Mouse (Mus musculus): Measurements from ENCODE around the gene Gm20388.
A peak's percentile ranks its signal among the peaks of the same experiment; 100 is the strongest.

Gene Gm20388

DNA sequence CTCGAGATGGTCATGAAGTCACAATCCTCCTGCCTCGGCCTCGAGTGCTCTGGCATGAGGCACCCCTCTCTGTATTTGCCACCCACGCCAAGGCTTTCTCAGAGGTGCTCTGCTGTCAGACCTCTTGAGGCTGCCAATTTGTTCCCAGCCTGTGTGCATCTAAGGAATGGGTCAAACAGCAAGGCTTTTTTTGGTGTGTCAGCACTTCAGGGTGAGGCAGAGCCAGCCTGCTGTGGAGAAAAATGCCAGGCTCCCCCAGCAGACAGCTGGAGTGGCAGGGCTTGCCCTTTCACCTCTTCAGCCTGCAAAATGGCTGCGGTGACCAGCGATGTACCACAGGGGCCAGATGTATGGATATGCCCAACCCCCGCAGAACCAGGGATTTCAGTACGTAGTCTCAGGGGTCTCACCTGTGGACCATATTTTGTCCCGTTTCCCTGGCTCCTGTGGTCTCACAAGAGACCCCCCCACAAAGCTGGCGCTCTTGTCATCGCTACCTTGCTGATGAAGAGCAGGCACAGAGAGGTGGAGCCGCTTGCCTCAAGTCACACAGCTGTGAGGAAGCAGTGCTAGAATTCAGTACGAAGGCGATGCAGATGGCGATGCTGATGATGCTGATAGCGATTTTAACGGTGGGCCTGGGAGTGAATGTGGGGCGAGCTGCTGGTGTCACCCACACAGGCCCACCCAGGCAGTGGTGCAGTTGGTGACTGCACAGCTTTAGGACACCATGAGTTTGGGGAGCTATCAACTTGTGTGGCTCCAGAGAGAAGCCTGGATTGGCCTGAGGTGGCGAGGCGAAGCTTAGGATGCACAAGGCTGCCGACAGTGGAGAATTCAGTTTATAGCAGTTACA lies 840.8 kb downstream of the Gm20388 start:
- DNase-seq (ENCODE audit: extremely low spot score, low spot score) = no peak

DNA sequence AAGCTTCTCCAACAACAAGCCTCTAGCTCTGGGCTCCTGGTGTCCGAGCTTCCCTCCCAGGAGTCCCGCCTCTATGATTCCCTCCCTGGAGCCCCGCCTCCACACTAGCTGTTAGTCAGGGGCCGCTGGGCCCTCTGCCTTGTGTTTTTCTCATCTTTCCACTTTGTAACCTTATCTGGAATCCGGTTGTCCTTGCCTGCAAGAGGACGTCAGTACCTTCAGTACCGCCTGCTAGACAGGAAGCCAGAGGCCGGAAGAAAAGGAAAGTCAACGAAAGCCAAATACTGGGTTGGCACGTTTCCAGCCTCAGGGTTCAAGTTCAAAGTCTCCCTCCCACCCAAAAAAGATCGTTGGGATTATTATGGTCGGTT lies 841.4 kb downstream of the Gm20388 start:
- DNase-seq (ENCODE audit: extremely low spot score, low spot score) = no peak

DNA sequence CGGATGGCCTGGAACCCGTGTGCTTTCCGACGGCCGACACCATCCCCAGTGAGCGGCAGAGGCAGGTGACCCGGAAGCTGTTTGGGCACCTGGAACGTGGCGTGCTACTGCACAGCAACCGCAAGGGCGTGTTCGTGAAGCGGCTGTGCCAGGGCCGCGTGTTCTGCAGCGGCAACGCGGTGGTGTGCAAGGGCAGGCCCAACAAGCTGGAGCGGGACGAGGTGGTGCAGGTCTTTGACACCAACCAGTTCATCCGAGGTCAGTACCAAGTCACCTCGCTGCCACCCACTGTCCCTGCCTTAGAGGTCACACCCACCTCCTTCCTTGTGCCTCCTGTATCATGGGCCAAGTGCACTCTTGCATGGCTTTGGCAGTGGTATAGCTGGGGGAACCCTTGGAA lies 842.8 kb downstream of the Gm20388 start:
- no peak for DNase-seq (ENCODE audit: extremely low spot score, low spot score)

DNA sequence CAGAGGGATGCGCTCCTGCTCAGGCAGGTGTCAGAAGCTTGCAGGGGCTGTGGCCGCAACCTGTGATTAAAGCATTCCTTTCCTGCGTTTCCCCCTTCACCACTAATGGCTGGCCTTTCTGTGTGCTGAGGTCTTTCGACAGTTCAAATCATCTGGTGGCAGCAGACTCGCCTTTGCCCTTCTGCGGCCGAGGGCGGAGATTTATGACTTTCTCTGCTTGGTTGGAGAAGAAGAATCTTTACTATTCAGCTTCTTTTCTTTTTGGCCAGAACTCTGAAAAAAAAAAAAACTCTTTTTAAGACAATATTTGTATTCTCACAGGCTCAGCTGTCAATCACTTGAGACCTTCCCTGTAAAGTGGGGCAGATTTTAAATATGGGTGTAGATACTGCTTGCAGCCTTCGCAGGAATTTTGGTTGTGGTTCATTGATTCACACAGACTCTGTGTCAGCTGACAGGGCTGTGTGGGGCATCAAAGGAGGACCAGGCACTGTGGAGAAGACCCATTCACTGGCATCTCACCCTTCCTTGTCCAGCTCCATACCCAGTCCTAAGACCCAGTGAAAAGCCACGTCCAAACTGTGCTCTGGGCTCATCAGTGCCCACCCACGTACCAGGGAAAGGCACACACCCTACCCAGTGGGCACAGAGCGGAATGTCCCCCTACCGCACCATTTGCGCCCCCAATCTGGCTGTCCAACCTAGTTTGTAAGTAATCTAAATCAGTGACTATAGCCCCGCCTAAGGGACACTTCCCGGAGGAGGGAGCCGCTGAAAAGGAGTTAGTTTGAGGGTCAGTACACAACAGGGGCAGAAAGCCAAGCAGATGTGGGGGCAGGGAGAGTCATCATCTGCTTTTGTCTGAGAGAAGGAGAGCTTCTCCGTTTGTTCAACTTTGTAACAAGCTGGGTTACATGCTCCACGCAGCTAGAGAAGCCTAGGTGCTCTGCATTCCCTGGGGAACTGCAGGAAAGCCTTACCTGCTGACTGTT lies 845.0 kb downstream of the Gm20388 start:
- peak; percentile 48 for DNase-seq (ENCODE audit: extremely low spot score, low spot score)

DNA sequence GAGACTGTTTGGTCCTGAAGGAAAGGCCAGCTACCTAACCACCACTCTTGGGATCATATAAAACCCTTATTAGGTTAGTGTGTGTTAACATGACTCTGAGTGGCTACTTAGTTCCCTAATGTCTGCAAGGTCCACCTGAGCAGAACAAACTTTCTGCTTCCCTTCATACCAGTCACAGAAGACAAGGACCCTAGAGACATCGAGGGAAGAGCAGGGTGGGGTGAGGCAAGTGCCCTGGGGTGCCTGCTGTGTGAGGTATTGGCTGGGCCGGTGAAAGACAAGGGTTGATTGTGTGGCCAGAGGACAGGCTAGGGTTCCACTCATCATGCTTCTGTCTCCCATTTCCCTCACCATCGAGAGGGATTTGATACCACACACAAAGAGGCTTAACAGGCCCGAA lies 847.4 kb downstream of the Gm20388 start:
- no peak for DNase-seq (ENCODE audit: extremely low spot score, low spot score)

DNA sequence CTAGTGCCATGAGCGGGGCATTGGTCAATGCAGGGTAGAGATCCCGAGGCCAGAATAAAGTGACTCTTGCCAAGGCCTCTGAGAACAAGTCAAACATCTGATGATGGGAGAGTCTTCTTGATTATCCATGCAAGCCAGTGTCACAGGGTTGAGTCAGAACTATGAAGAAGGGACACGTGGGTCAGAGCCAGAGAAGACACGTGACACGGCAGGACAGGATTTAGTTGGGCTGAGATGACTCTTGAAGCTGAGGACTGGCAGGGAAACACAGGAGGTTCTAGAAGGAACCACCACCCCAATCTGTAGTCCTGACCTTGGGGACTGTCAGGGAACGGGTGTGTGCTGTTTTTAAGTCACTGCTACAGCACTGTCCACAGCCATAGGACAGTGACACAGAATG lies 849.2 kb downstream of the Gm20388 start:
- no peak for DNase-seq (ENCODE audit: extremely low spot score, low spot score)

DNA sequence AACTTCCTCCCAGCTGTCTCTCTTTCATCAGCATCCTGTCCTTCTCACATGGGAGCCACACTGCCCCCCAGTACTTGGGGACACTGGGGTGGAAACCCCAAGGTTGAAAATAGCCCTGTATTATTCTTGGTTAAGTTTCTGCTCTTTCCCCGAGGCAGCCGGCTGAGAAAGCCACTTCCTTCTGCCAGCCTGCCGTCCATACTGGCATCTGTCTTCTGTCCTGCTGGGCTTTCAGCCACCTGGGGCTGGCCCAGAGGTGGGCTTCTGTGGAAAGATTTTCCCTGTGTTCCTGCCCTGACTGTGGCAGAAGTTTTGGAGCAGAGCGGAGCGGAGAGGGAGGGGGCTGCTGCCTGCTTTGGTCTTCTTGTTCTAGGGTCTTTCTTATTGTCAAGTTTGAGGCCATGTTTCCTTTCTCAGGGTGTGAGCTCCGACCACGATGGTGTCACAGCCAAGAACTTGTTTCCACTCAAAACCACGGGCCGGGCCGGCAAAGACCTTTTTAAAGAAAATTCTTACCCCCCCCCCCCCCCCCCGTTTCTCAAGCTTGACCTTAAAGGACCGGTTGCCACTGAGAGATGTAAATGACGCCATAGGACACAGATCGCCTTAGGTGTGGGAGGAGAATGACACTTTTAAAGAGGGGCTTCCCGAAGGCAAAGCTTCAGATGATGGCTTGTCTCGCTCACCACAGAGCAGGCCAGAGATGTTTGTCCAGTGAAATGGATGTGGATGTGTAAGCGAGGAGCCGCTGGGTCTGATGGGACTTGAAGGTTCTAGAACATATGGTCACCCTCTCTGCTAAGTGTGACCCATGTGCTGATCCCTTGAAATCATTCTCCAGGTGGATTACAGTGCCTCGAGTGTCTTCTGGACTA lies 849.9 kb downstream of the Gm20388 start:
- no peak for DNase-seq (ENCODE audit: extremely low spot score, low spot score)

DNA sequence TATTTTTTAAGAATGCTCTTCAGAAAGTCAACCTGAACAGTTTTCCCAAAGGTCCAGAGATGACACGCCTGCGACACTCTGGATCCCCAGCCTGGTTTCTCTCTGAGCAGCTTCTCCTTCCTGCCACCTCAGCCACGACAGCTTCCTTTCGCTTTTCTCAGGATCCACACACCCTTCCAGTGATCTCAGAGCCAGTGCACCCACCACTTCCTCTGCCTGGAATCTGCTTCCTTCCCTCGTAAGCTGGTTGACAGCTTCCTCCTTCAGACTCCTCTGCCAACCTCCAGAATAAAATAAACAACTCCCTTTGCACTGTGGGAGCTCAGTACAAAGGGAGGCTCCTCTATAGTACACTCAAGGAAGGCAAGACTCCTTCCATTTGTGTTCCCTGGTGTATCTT lies 852.6 kb downstream of the Gm20388 start:
- DNase-seq (ENCODE audit: extremely low spot score, low spot score) = no peak

DNA sequence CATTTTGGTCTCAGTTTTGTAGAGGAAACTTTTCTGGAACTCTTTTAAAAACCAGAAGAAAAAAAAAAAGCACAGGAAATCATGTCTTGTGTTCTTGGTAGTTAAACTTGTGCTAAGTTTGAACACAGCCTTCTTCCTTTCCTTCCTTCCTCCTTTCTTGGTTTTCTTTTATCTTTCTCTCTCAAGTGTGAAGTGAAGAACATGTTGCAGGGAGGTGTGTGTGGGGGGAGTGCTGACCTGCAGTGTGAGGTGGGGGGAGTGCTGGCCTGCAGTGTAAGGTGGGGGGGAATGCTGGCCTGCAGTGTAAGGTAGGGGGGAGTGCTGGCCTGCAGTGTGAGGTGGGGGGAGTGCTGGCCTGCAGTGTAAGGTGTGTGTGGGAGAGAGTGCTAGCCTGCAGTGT lies 854.0 kb downstream of the Gm20388 start:
- no peak for DNase-seq (ENCODE audit: extremely low spot score, low spot score)

DNA sequence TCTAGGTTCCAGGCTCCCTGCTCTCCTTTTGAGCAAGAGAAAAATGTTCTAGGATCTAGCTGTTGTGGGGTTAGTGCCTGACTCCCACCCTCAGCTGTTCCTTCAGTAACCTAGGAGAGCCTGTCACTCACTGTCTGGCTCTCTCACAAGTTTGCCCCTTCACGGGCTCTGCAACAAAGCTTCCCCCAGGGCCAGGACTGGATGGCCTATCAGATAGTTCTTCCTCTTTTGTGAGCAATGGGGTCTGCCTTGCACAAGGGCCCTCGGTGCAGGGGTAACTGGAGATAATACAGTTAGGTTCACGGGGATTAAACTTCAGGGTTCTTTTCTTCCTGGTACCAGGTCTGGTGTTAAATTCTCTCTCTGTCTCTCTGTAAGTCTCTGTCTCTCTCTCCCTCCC lies 856.0 kb downstream of the Gm20388 start:
- no peak for DNase-seq (ENCODE audit: extremely low spot score, low spot score)

DNA sequence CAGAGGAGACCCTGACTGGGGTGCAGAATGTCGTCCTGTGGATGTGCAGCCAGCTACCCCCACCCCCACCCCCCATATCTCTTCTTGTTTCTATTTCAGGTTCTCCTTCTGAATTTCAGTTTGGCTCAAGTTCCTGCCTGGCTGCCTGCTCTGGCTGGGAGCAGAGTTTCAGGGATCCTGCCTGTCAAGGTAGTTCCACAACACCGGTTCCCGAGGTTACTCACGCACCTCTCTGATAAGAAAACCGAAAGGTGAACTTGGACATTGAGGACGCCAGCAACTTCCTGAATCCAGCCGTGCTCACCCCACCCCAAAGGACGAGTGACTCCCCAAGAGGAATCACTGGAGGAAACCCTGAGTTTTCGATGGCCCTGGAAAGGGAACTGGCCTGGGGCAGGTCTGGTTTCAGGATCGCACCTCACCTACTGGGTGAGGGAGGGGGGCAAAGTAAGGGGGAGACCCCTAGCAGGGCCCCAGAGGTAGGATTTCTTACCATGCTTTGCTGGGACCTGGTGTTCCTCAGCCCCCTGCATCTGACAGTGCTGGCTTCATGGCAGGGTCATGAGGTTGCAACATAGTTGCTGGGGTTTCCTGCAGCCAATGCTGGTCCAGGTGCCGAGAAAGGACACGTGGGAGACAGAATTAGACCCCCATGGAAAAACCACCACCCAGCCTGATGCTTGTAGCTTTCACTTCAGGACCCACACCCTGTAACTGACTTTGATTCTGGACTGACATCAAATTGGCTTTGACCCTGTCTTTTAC lies 858.0 kb downstream of the Gm20388 start:
- DNase-seq (ENCODE audit: extremely low spot score, low spot score) = no peak

DNA sequence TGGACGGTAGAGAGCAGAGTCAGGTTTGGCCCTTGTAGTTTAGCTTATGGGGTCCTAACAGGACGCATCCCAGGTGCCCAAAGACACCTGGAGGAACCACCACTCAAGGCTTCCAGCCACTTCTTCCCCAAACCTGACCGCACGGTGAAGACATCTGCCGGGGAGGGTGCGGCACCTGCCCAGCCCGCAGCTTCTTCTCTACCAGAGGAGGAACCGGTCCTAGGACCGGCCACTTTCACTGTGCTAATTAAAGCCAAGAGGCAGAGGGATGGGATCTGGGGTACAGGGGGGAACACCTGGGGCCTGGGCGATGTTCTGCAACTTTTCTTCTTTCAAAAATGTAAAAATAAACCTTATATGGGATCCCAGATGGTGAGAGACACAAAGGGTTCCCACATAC lies 866.5 kb downstream of the Gm20388 start:
- DNase-seq (ENCODE audit: extremely low spot score, low spot score) = no peak

DNA sequence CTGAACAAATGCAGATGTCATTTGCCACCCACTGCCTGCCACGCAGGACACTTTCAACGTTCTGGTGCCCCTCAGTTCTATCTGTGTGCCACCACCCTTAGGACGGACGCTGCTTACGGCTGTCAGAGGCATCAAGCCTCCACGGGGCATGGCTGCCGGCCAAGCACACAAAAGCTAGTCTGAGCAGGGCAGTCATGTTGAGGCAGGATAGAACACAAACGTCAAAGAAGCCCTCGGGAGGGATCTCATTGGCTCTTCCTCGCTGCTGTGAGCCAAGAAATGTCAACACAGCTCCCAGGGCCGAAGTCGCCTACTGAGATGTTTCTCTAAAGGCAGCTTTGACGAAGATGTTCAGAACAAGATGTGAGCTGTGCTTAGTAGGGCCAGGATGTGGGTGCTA lies 867.1 kb downstream of the Gm20388 start:
- DNase-seq (ENCODE audit: extremely low spot score, low spot score) = no peak

DNA sequence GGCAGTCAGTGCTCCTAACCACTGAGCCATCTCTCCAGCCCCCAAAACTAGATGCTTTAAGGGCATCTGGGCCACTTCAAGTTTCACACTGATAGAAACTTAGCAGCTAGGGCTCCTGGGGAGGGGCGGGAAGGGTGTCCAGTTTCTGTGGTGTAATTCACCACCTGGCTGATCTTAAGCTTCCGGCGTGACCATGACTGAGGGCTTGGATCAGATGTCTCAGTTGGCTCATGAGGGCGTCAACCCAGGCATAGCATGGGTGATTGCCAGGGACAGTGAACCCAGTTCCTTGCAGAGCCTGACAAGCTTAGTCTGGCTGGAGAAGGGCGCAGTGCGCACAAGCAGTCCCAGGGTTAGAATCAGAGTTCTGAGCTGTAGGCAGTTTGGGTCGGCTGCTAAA lies 868.5 kb downstream of the Gm20388 start:
- DNase-seq (ENCODE audit: extremely low spot score, low spot score) = no peak

DNA sequence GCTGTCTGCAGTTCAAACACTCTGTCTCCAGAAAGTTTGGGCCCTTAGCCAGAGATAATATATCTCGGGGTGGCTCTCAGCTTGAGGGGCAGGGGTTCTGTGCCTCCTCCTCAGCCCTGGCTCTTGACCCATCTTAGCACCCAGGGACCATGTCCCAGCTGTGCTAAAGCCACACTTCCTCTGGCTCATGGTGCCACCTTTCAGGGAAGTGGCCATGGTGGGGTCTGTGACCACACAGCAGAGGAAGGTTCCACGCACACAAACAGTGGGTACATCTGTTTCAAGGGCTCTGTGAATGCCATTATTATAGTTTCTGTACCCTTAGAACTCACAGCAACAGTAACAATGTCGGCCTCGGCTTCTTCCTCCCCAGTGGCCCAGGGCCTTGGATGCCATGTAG lies 873.1 kb downstream of the Gm20388 start:
- DNase-seq (ENCODE audit: extremely low spot score, low spot score) = no peak

DNA sequence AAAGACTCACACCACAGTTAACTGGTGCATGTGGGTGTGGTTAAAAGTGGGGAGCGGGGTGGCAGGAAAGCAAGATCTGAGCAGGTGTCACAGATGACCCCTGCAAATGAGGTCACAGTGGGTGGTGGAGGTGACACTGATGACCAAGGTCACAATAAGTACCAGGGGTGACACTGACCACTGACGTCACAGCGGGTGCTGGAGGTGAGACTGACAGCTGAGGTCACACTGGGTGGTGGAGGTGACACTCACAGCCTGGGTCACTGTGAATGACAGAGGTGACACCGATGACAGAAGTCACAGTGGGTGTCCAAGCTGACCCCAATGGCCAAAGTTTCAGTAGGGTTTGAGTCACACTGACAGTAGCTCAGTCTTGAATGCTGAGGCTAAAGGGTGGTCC lies 876.1 kb downstream of the Gm20388 start:
- no peak for DNase-seq (ENCODE audit: extremely low spot score, low spot score)

DNA sequence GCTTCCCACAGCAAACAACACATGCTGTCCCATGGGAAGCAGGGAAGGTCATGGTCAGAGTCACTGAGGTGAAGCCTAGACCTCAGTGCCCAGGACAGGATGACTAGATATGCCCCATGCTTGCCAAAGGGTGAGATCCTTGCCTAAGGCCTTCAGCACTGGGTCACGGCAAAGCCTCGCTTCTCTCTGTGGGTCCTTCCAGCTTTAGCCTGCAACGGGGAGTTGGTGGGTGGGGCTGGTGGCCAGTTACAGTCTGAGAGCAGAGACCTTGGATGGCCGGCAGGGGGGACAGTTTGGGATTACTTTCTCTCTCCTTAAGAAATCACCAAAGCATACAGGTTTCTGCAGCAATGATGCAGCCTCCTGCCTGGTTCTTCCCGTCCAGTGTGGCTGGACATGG lies 877.0 kb downstream of the Gm20388 start:
- DNase-seq (ENCODE audit: extremely low spot score, low spot score) = no peak

DNA sequence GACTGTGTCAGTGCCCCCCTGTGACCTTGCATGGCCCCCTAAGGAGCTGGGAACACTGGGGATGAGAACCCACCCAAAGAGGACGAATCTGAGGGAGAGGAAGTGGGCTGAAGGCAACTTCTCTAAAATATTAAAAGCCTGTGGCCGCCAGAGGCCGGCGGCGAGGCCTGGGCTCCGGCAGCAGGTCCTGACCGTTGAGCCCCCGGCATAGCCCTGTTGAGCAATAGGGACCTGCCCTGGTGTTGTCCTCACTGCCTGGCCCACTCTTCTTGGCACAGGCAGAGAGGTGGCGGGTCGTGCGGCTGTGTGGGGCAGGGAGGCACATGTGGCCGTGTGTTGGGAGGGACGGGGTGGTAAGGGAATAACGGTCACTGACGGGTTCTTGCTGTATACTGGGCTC lies 882.1 kb downstream of the Gm20388 start:
- no peak for DNase-seq (ENCODE audit: extremely low spot score, low spot score)

DNA sequence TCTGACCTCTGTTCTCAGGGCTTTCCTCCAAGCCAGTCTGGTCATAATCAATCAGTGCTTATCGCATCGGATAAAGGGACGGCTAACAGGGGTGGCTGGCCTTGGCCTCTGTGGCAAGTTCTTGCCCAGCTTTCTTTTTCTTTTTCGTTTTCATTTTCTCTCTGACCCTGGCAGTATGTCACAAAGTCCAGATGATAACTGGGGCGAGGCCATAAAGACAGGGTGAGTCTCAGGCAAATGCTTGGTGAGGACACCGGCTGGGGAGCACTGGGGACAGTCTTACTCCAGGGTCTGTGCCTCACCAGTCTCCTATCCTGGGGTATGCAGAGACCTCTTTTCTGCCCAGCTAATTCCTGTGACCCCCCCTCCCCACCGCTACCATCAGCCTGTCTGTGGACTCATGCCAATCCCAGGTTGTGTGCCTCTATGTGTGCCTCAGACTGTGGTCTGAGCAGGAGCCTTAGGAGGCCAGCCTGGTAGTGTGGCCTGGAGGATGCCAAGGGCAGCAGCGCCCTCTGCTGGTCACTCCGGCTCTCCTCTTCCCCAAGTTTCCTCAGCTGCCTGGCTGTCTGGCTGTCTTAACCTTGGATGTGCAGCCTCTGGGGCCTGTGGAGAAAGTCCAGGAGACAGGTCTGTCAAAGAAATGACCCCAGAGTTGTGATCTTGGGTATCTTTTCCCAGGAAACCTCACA lies 885.4 kb downstream of the Gm20388 start:
- peak; percentile 90 for DNase-seq (ENCODE audit: extremely low spot score, low spot score)
